ENCODE assay signal across 17 mouse cellular contexts in the genomic region with DNA sequence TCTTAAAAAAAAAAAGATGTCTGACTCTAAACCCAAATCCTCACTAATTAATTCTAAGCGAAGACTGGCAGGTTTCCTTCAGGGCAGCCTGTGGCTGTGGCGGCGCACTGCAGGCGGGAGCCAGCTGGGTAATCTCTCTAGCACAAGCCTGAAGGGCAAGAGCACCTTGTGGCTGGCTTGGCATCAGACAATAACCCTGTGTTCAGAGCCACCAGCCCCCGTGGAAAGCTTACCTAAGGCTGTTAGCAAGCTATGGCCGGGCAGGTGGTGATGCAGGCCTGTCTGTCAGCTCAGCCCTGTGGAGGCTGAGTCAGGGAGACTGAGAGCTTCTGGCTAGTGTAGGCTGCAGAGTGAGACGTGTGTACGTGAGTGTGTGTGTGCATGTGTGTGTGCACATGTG. TPM values are rescaled to one million over a fixed set of nuclear protein-coding genes. Genes with fewer than 3 reads are reported as not detected.
DNase-seq lines count a peak whose midpoint lies in the region; ATAC-seq and TF ChIP-seq lines count a peak whose summit lies in the region.
"Had no signal": no experiment of that assay in that cellular context is flagged by ENCODE, and none has a peak within 500 bp of the region (broad histone marks: within the 10 kb centered on the region; RNA-seq: fewer than 3 reads in every experiment).

No protein-coding gene starts in this region.

- no peak overlapping the region for H3K4me2 ChIP-seq in hindbrain, postnatal 0 days (ENCODE audit: low read depth, low read length)
- no peak overlapping the region for H3K4me2 ChIP-seq in hindbrain, embryonic 12.5 days (replicated peaks)
- no peak overlapping the region for H3K4me2 ChIP-seq in midbrain, embryonic 16.5 days (ENCODE audit: low read length)
- H3K4me2 ChIP-seq: heart, embryonic 13.5 days; limb, embryonic 13.5 days; stomach, embryonic 15.5 days had no signal

- TF ChIP-seq CTCF in hindbrain, postnatal 0 days (IDR thresholded peaks at IDR 0.05; ENCODE audit: low read depth), result 0 out of 2 replicates have a peak, but pooled peaks have one; percentile 4

- no peaks in the 10 kb centered on the region for H3K27me3 ChIP-seq in hindbrain, postnatal 0 days (ENCODE audit: insufficient read depth, low read length)
- H3K27me3 ChIP-seq in hindbrain, embryonic 12.5 days, result no peaks in the 10 kb centered on the region
- H3K27me3 ChIP-seq in midbrain, embryonic 16.5 days (ENCODE audit: control insufficient read depth, insufficient read depth, low read depth, low read length), result no peaks in the 10 kb centered on the region
- H3K27me3 ChIP-seq: heart, embryonic 13.5 days; limb, embryonic 13.5 days; stomach, embryonic 15.5 days had no signal

- peak overlapping the region; percentile 52 for H3K27ac ChIP-seq in hindbrain, postnatal 0 days
- no peak overlapping the region for H3K27ac ChIP-seq in hindbrain, embryonic 12.5 days
- peak overlapping the region; percentile 40 for H3K27ac ChIP-seq in midbrain, embryonic 16.5 days (ENCODE audit: low read length)
- H3K27ac ChIP-seq: heart, embryonic 13.5 days; limb, embryonic 13.5 days; liver, embryonic 14.5 days; stomach, embryonic 15.5 days had no signal

- H3K4me1 ChIP-seq in hindbrain, postnatal 0 days (ENCODE audit: insufficient read depth, low read length), result no peaks in the 10 kb centered on the region; the same call in 1 of the 2 replicates
- H3K4me1 ChIP-seq in hindbrain, embryonic 12.5 days, result peaks cover 8% of the 10 kb centered on the region; the same call in 1 of the 2 replicates
- peaks cover 5% of the 10 kb centered on the region for H3K4me1 ChIP-seq in midbrain, embryonic 16.5 days (ENCODE audit: control insufficient read depth, insufficient read depth, low read length)

- ATAC-seq in hindbrain, postnatal 0 days, result 0 out of 2 replicates have a peak, but pooled peaks have one; percentile 15
- no peak for ATAC-seq in hindbrain, embryonic 12.5 days (ENCODE audit: low FRiP score)
- ATAC-seq in midbrain, embryonic 16.5 days, result no peak
- no peak for ATAC-seq in megakaryocyte, adult 5-6 weeks (ENCODE audit: poor library complexity, severe bottlenecking)
- no peak for ATAC-seq in activated CD4-positive, CD25-positive, alpha-beta regulatory T cell, adult 4 months
- ATAC-seq: forebrain, embryonic 16.5 days; intestine, embryonic 16.5 days had no signal

- H3K9ac ChIP-seq in hindbrain, postnatal 0 days (replicated peaks; ENCODE audit: low read length), result no peak overlapping the region
- H3K9ac ChIP-seq in hindbrain, embryonic 12.5 days, result no peak overlapping the region
- H3K9ac ChIP-seq in midbrain, embryonic 16.5 days (ENCODE audit: low read depth, low read length), result no peak overlapping the region
- H3K9ac ChIP-seq: heart, embryonic 13.5 days; limb, embryonic 13.5 days; liver, embryonic 14.5 days; stomach, embryonic 15.5 days had no signal

- WGBS in hindbrain, postnatal 0 days, result 64% methylated on average over 8 of the region's 8 CpGs
- 78% methylated on average over 8 of the region's 8 CpGs for WGBS in hindbrain, embryonic 12.5 days
- 60% methylated on average over 8 of the region's 8 CpGs for WGBS in midbrain, embryonic 16.5 days

- no peaks in the 10 kb centered on the region for H3K9me3 ChIP-seq in hindbrain, postnatal 0 days (ENCODE audit: low read length)
- H3K9me3 ChIP-seq in hindbrain, embryonic 12.5 days (replicated peaks), result peaks cover 8% of the 10 kb centered on the region; the same call in 1 of the 2 replicates
- H3K9me3 ChIP-seq in midbrain, embryonic 16.5 days (replicated peaks; ENCODE audit: control insufficient read depth, low read length, poor library complexity, severe bottlenecking), result no peaks in the 10 kb centered on the region
- H3K9me3 ChIP-seq: stomach, embryonic 15.5 days had no signal

- peak; percentile 27 for DNase-seq in hindbrain, postnatal 0 days (ENCODE audit: low spot score)
- peak; percentile 20 to 27 for DNase-seq in cerebellum, adult 18-20 months
- DNase-seq in cerebellum, postnatal 14 days, result peak; percentile 50 to 53
- DNase-seq: heart, postnatal 4 days; kidney, postnatal 14 days; spleen, adult 18-20 months had no signal

- H3K36me3 ChIP-seq in hindbrain, postnatal 0 days (ENCODE audit: insufficient read depth, low read length), result 0 out of 2 replicates have a peak, but pooled peaks cover 7% of the 10 kb centered on the region
- peaks cover 18% of the 10 kb centered on the region for H3K36me3 ChIP-seq in hindbrain, embryonic 12.5 days
- peaks cover 8% of the 10 kb centered on the region for H3K36me3 ChIP-seq in midbrain, embryonic 16.5 days (ENCODE audit: control insufficient read depth, insufficient read depth, low read length)
- H3K36me3 ChIP-seq: stomach, embryonic 15.5 days had no signal

- H3K4me3 ChIP-seq in hindbrain, postnatal 0 days (ENCODE audit: low read length), result no peak overlapping the region
- H3K4me3 ChIP-seq in hindbrain, embryonic 12.5 days, result no peak overlapping the region
- no peak overlapping the region for H3K4me3 ChIP-seq in midbrain, embryonic 16.5 days (ENCODE audit: low read depth, low read length)
- H3K4me3 ChIP-seq: erythroblast, embryonic 14.5 days; heart, embryonic 13.5 days; limb, embryonic 13.5 days; stomach, embryonic 15.5 days had no signal

RNA-seq across cellular contexts. Expression of a gene that starts 5.3 kb away (rescaled TPM):
- total RNA-seq in hindbrain, postnatal 0 days (2014; rRNA removed), result 122 and 148 TPM in 2 replicates
- 50.6 and 56.8 TPM in 2 replicates for polyA plus RNA-seq in hindbrain, postnatal 0 days (2015; fragmentation: Nextera tagmentation; extraction: Ambion mirVana)
- polyA plus RNA-seq in hindbrain, embryonic 12.5 days (2016; fragmentation: Nextera tagmentation; extraction: Ambion mirVana), result 19.0 and 21.3 TPM in 2 replicates
- 47.1 and 52.0 TPM in 2 replicates for polyA plus RNA-seq in midbrain, embryonic 16.5 days (2015; fragmentation: Nextera tagmentation; extraction: Ambion mirVana)
- 26.1 and 26.5 TPM in 2 replicates for total RNA-seq in megakaryocyte, adult 5-6 weeks (2015)
- 42.8 and 48.1 TPM in 2 replicates for total RNA-seq in megakaryocyte, adult 5-6 weeks (2017)
- 10 to 100 TPM; 62.2 to 74.1 TPM for polyA plus RNA-seq in activated CD4-positive, CD25-positive, alpha-beta regulatory T cell, adult 4 months (2017; shearing (Covaris generic))

RNA-seq across cellular contexts. Expression of a gene that starts 29.3 kb away (rescaled TPM):
- total RNA-seq in hindbrain, postnatal 0 days (2014; rRNA removed), result 17.6 and 21.9 TPM in 2 replicates
- polyA plus RNA-seq in hindbrain, postnatal 0 days (2015; fragmentation: Nextera tagmentation; extraction: Ambion mirVana), result 15.2 and 15.4 TPM in 2 replicates
- polyA plus RNA-seq in hindbrain, embryonic 12.5 days (2016; fragmentation: Nextera tagmentation; extraction: Ambion mirVana), result 23.0 and 23.3 TPM in 2 replicates
- polyA plus RNA-seq in midbrain, embryonic 16.5 days (2015; fragmentation: Nextera tagmentation; extraction: Ambion mirVana), result 20.4 and 20.5 TPM in 2 replicates
- 14.0 and 19.8 TPM in 2 replicates for total RNA-seq in megakaryocyte, adult 5-6 weeks (2015)
- 11.2 and 15.2 TPM in 2 replicates for total RNA-seq in megakaryocyte, adult 5-6 weeks (2017)
- 10 to 100 TPM; 49.3 to 56.2 TPM for polyA plus RNA-seq in activated CD4-positive, CD25-positive, alpha-beta regulatory T cell, adult 4 months (2017; shearing (Covaris generic))

RNA-seq across cellular contexts. Expression of a gene that starts 29.4 kb away (rescaled TPM):
- 32.9 and 35.8 TPM in 2 replicates for total RNA-seq in hindbrain, postnatal 0 days (2014; rRNA removed)
- 16.8 and 17.7 TPM in 2 replicates for polyA plus RNA-seq in hindbrain, postnatal 0 days (2015; fragmentation: Nextera tagmentation; extraction: Ambion mirVana)
- 34.5 and 36.6 TPM in 2 replicates for polyA plus RNA-seq in hindbrain, embryonic 12.5 days (2016; fragmentation: Nextera tagmentation; extraction: Ambion mirVana)
- polyA plus RNA-seq in midbrain, embryonic 16.5 days (2015; fragmentation: Nextera tagmentation; extraction: Ambion mirVana), result 27.1 and 28.1 TPM in 2 replicates
- total RNA-seq in megakaryocyte, adult 5-6 weeks (2015), result 12.3 and 16.0 TPM in 2 replicates
- 40.9 and 58.5 TPM in 2 replicates for total RNA-seq in megakaryocyte, adult 5-6 weeks (2017)
- 10 to 100 TPM; 31.7 to 35.3 TPM for polyA plus RNA-seq in activated CD4-positive, CD25-positive, alpha-beta regulatory T cell, adult 4 months (2017; shearing (Covaris generic))

RNA-seq across cellular contexts. Expression of a gene that starts 33.5 kb away (rescaled TPM):
- 11.2 and 15.1 TPM in 2 replicates for total RNA-seq in hindbrain, postnatal 0 days (2014; rRNA removed)
- 58.7 and 59.0 TPM in 2 replicates for polyA plus RNA-seq in hindbrain, postnatal 0 days (2015; fragmentation: Nextera tagmentation; extraction: Ambion mirVana)
- 62.9 and 71.2 TPM in 2 replicates for polyA plus RNA-seq in hindbrain, embryonic 12.5 days (2016; fragmentation: Nextera tagmentation; extraction: Ambion mirVana)
- polyA plus RNA-seq in midbrain, embryonic 16.5 days (2015; fragmentation: Nextera tagmentation; extraction: Ambion mirVana), result 59.4 and 73.5 TPM in 2 replicates
- 8.7 and 15.7 TPM in 2 replicates for total RNA-seq in megakaryocyte, adult 5-6 weeks (2015)
- 46.0 and 50.7 TPM in 2 replicates for total RNA-seq in megakaryocyte, adult 5-6 weeks (2017)
- 10 to 100 TPM; 45.0 to 50.4 TPM for polyA plus RNA-seq in activated CD4-positive, CD25-positive, alpha-beta regulatory T cell, adult 4 months (2017; shearing (Covaris generic))

RNA-seq across cellular contexts. Expression of a gene that starts 48.8 kb away (rescaled TPM):
- 94.2 and 159 TPM in 2 replicates for total RNA-seq in hindbrain, postnatal 0 days (2014; rRNA removed)
- polyA plus RNA-seq in hindbrain, postnatal 0 days (2015; fragmentation: Nextera tagmentation; extraction: Ambion mirVana), result 235 and 245 TPM in 2 replicates
- 187 and 217 TPM in 2 replicates for polyA plus RNA-seq in hindbrain, embryonic 12.5 days (2016; fragmentation: Nextera tagmentation; extraction: Ambion mirVana)
- 190 and 194 TPM in 2 replicates for polyA plus RNA-seq in midbrain, embryonic 16.5 days (2015; fragmentation: Nextera tagmentation; extraction: Ambion mirVana)
- 94.7 and 103 TPM in 2 replicates for total RNA-seq in megakaryocyte, adult 5-6 weeks (2015)
- total RNA-seq in megakaryocyte, adult 5-6 weeks (2017), result 105 and 117 TPM in 2 replicates
- polyA plus RNA-seq in activated CD4-positive, CD25-positive, alpha-beta regulatory T cell, adult 4 months (2017; shearing (Covaris generic)), result 100 to 1,000 TPM; 124 to 138 TPM
